Mouse (Mus musculus): ENCODE results near the gene Evc2.

GRCm38 (mm10) chr5:37457831-37458230, 119.5 kb downstream of the Evc2 start:
- TF ChIP-seq MAX (IDR thresholded peaks at IDR 0.05) (no peak), CTCF (IDR thresholded peaks at IDR 0.05; ENCODE audit: control insufficient read depth, insufficient read depth, insufficient read length) (no peak), MYOD1 (IDR thresholded peaks at IDR 0.05; ENCODE audit: control insufficient read depth, insufficient read length, low read depth) (no peak), USF1 (IDR thresholded peaks at IDR 0.05; ENCODE audit: low read depth) (no peak), MYOG (IDR thresholded peaks at IDR 0.05; ENCODE audit: control insufficient read depth, extremely low read depth, insufficient read length) (no peak)
